Mouse (Mus musculus) testis, adult 2 months (tissue): ENCODE measurements around the gene Exosc5. TPM values are rescaled to one million over a fixed set of nuclear protein-coding genes. Genes with fewer than 3 reads are reported as not detected.

Experiments
- H3K27ac ChIP-seq: fragments of 200-500 bp; 2 replicates; pipeline ENCODE4 v1.5.1; 2012; ENCODE audit warnings: low read depth, low read length; ENCODE audit not compliant: control insufficient read depth, insufficient read depth
- H3K27me3 ChIP-seq: fragments of 200-500 bp; 2 replicates; pipeline ENCODE4 v1.6.1; 2012; ENCODE audit warnings: mild to moderate bottlenecking, low read length, moderate library complexity; ENCODE audit not compliant: control insufficient read depth, insufficient read depth
- H3K36me3 ChIP-seq: fragments of 200-500 bp; 2 replicates; pipeline ENCODE4 v1.6.1; 2012; ENCODE audit warnings: mild to moderate bottlenecking, low read length; ENCODE audit not compliant: control insufficient read depth, insufficient read depth
- H3K4me1 ChIP-seq: fragments of 200-500 bp; 2 replicates; pipeline ENCODE4 v1.6.1; 2012; ENCODE audit warnings: low read length; ENCODE audit not compliant: control insufficient read depth, insufficient read depth
- H3K4me3 ChIP-seq: fragments of 200-500 bp; 2 replicates; pipeline ENCODE4 v1.5.1; 2012; ENCODE audit warnings: low read depth, mild to moderate bottlenecking, low read length, moderate library complexity, mixed read lengths; ENCODE audit not compliant: control insufficient read depth
- CTCF ChIP-seq: fragments of 200-500 bp; IDR thresholded peaks from 2 replicates; pipeline ENCODE4 v1.5.1; 2012; ENCODE audit warnings: low read depth, mild to moderate bottlenecking, inconsistent platforms, low read length, moderate library complexity; ENCODE audit not compliant: control insufficient read depth, insufficient read depth, insufficient replicate concordance
- POLR2A ChIP-seq: fragments of 200-500 bp; IDR thresholded peaks from 2 replicates; pipeline ENCODE4 v1.6.1; 2012; ENCODE audit warnings: low read depth, mild to moderate bottlenecking, inconsistent platforms, low read length, moderate library complexity; ENCODE audit not compliant: control insufficient read depth
- polyA plus RNA-seq: library from polyadenylated mRNA; depleted of rRNA; stranded (reverse); fragments of >200 nt; gene quantifications from 2 replicates; pipeline ENCODE4 v1.2.3, GENCODE M21; 2012; rRNA removed

Exosc5 gene
- polyA plus RNA-seq, 1 experiment = 466 TPM

GRCm38 (mm10) chr7:25718788-25719417 is 59.9 kb downstream of the Exosc5 start, which contains the start of gene Ccdc97:
TSS of gene Ccdc97 (minus strand) at chr7:25719088.
- TF ChIP-seq POLR2A (peak; percentile 85), CTCF (no peak)
- Histone ChIP-seq H3K27me3 (no peaks in the 10 kb centered on the region), H3K4me1 (peaks cover 5% of the 10 kb centered on the region), H3K36me3 (peaks cover 7% of the 10 kb centered on the region), H3K27ac (peak within 1 kb of the TSS; percentile 98), H3K4me3 (peak within 1 kb of the TSS; percentile 97)

- TF ChIP-seq POLR2A = no peak
- peak; percentile 90 for TF ChIP-seq CTCF
- Histone ChIP-seq H3K36me3 (peaks cover 6% of the 10 kb centered on the region), H3K4me1 (peaks cover 5% of the 10 kb centered on the region), H3K27ac (no peak overlapping the region), H3K4me3 (no peak overlapping the region), H3K27me3 (no peaks in the 10 kb centered on the region)
Measured at GRCm38 (mm10) chr7:25719761-25720610, 61.0 kb downstream of the Exosc5 start.

- Histone ChIP-seq H3K4me1 (peaks cover 5% of the 10 kb centered on the region), H3K36me3 (peaks cover 2% of the 10 kb centered on the region; the same call in 1 of the 2 replicates), H3K4me3 (no peak overlapping the region), H3K27me3 (no peaks in the 10 kb centered on the region), H3K27ac (no peak overlapping the region)
- TF ChIP-seq POLR2A (no peak), CTCF (no peak)
Measured at GRCm38 (mm10) chr7:25720760-25721159, 61.8 kb downstream of the Exosc5 start.

Other genes starting within 250 kb of the Exosc5 start
- not detected in 2 replicates for gene Cxcl17, start 246.3 kb upstream of the Exosc5 start, polyA plus RNA-seq
- gene Ceacam1, start 181.6 kb upstream of the Exosc5 start, polyA plus RNA-seq = 0.63 and 0.75 TPM in 2 replicates
- 32.3 and 35.1 TPM in 2 replicates for gene Ceacam2, start 119.3 kb upstream of the Exosc5 start, polyA plus RNA-seq
- gene Erich4, start 43.3 kb upstream of the Exosc5 start, polyA plus RNA-seq = not detected in 2 replicates
- gene Dmac2, start 39.8 kb upstream of the Exosc5 start, polyA plus RNA-seq = 53.6 and 57.8 TPM in 2 replicates
- 3.1 and 3.9 TPM in 2 replicates for gene B3gnt8, start 32.5 kb upstream of the Exosc5 start, polyA plus RNA-seq
- 69.0 and 76.6 TPM in 2 replicates for gene Bckdha, start 183 bp upstream of the Exosc5 start, polyA plus RNA-seq
- 17.4 and 19.0 TPM in 2 replicates for gene Tmem91, start 16.0 kb downstream of the Exosc5 start, polyA plus RNA-seq
- 18.6 and 19.4 TPM in 2 replicates for gene B9d2, start 21.6 kb downstream of the Exosc5 start, polyA plus RNA-seq
- gene Tgfb1, start 27.8 kb downstream of the Exosc5 start, polyA plus RNA-seq = 6.8 and 6.9 TPM in 2 replicates
- 73.5 and 74.3 TPM in 2 replicates for gene Ccdc97, start 59.9 kb downstream of the Exosc5 start, polyA plus RNA-seq
- gene Hnrnpul1, start 95.6 kb downstream of the Exosc5 start, polyA plus RNA-seq = 79.0 and 82.5 TPM in 2 replicates
- 20.8 and 23.7 TPM in 2 replicates for gene Axl, start 129.5 kb downstream of the Exosc5 start, polyA plus RNA-seq
- 1.7 and 1.9 TPM in 2 replicates for gene Cyp2s1, start 157.7 kb downstream of the Exosc5 start, polyA plus RNA-seq
- gene Cyp2b10, start 238.5 kb downstream of the Exosc5 start, polyA plus RNA-seq = 0.08 TPM in 1 of 2 replicates, not detected in the other